Mouse (Mus musculus): ENCODE results near the gene Tyw3. TPM values are rescaled to one million over a fixed set of nuclear protein-coding genes. Genes with fewer than 3 reads are reported as not detected.
A peak's percentile ranks its signal among the peaks of the same experiment; 100 is the strongest.

Tyw3 gene
- polyA plus RNA-seq, 1 experiment from 2014 or later = 5.0 TPM

- Histone ChIP-seq H3K27ac (ENCODE audit: low read depth, low read length) (no peak overlapping the region), H3K27me3 (replicated peaks; ENCODE audit: control insufficient read depth, insufficient read depth, low read length) (no peaks in the 10 kb centered on the region), H3K4me2 (replicated peaks; ENCODE audit: low read depth) (no peak overlapping the region), H3K9ac (ENCODE audit: low read depth, low read length) (no peak overlapping the region), H3K9me3 (ENCODE audit: control insufficient read depth) (no peaks in the 10 kb centered on the region), H3K4me1 (replicated peaks; ENCODE audit: control insufficient read depth, insufficient read depth, low read length) (no peaks in the 10 kb centered on the region), H3K36me3 (ENCODE audit: control insufficient read depth, insufficient read depth) (no peaks in the 10 kb centered on the region), H3K4me3 (ENCODE audit: low read depth, low read length) (no peak overlapping the region)
- WGBS = 63% methylated on average over 5 of the region's 5 CpGs
- TF ChIP-seq CTCF (IDR thresholded peaks at IDR 0.05; ENCODE audit: low read depth) = no peak
- ATAC-seq = no peak
These were observed 60.8 kb downstream of the Tyw3 start for GRCm38 (mm10) chr3:154536134-154536533.

GRCm38 (mm10) chr3:154533246-154533645 lies 63.7 kb downstream of the Tyw3 start:
- Histone ChIP-seq H3K4me1 (replicated peaks; ENCODE audit: control insufficient read depth, insufficient read depth, low read length) (no peaks in the 10 kb centered on the region), H3K9ac (ENCODE audit: low read depth, low read length) (no peak overlapping the region), H3K4me2 (replicated peaks; ENCODE audit: low read depth) (no peak overlapping the region), H3K27ac (ENCODE audit: low read depth, low read length) (no peak overlapping the region), H3K4me3 (ENCODE audit: low read depth, low read length) (no peak overlapping the region), H3K9me3 (ENCODE audit: control insufficient read depth) (no peaks in the 10 kb centered on the region), H3K36me3 (ENCODE audit: control insufficient read depth, insufficient read depth) (no peaks in the 10 kb centered on the region), H3K27me3 (replicated peaks; ENCODE audit: control insufficient read depth, insufficient read depth, low read length) (no peaks in the 10 kb centered on the region)
- 75% methylated on average over 5 of the region's 5 CpGs for WGBS
- no peak for ATAC-seq
- TF ChIP-seq CTCF (IDR thresholded peaks at IDR 0.05; ENCODE audit: low read depth) = no peak

GRCm38 (mm10) chr3:154528973-154529372 lies 67.9 kb downstream of the Tyw3 start:
- WGBS = 45% methylated on average over 5 of the region's 5 CpGs

GRCm38 (mm10) chr3:154526610-154527009 lies 70.3 kb downstream of the Tyw3 start:
- Histone ChIP-seq H3K4me2 (replicated peaks; ENCODE audit: low read depth) (no peak overlapping the region), H3K9ac (ENCODE audit: low read depth, low read length) (no peak overlapping the region), H3K27me3 (replicated peaks; ENCODE audit: control insufficient read depth, insufficient read depth, low read length) (no peaks in the 10 kb centered on the region), H3K4me1 (replicated peaks; ENCODE audit: control insufficient read depth, insufficient read depth, low read length) (no peaks in the 10 kb centered on the region), H3K36me3 (ENCODE audit: control insufficient read depth, insufficient read depth) (no peaks in the 10 kb centered on the region), H3K27ac (ENCODE audit: low read depth, low read length) (no peak overlapping the region), H3K9me3 (ENCODE audit: control insufficient read depth) (no peaks in the 10 kb centered on the region), H3K4me3 (ENCODE audit: low read depth, low read length) (no peak overlapping the region)
- no peak for ATAC-seq
- WGBS = 31% methylated on average over 6 of the region's 6 CpGs
- peak; percentile 41 for TF ChIP-seq CTCF (IDR thresholded peaks at IDR 0.05; ENCODE audit: low read depth)

More at GRCm38 (mm10) chr3:154528973-154529372, 67.9 kb downstream of the Tyw3 start:
- Histone ChIP-seq H3K27ac (ENCODE audit: low read depth, low read length) (no peak overlapping the region), H3K4me3 (ENCODE audit: low read depth, low read length) (no peak overlapping the region), H3K9me3 (ENCODE audit: control insufficient read depth) (no peaks in the 10 kb centered on the region), H3K9ac (ENCODE audit: low read depth, low read length) (no peak overlapping the region), H3K4me1 (replicated peaks; ENCODE audit: control insufficient read depth, insufficient read depth, low read length) (no peaks in the 10 kb centered on the region), H3K4me2 (replicated peaks; ENCODE audit: low read depth) (no peak overlapping the region), H3K36me3 (ENCODE audit: control insufficient read depth, insufficient read depth) (no peaks in the 10 kb centered on the region), H3K27me3 (replicated peaks; ENCODE audit: control insufficient read depth, insufficient read depth, low read length) (no peaks in the 10 kb centered on the region)
- no peak for TF ChIP-seq CTCF (IDR thresholded peaks at IDR 0.05; ENCODE audit: low read depth)
- ATAC-seq = no peak

Other genes with a start within 250 kb of the Tyw3 start
- gene Cryz, start 393 bp downstream of the Tyw3 start, polyA plus RNA-seq (2015; fragmentation: Nextera tagmentation; extraction: Ambion mirVana) = 55.6 and 62.6 TPM in 2 replicates
- gene Erich3, start 66.8 kb upstream of the Tyw3 start, polyA plus RNA-seq (2015; fragmentation: Nextera tagmentation; extraction: Ambion mirVana) = 0.08 and 0.12 TPM in 2 replicates

Measured in intestine, postnatal 0 days (tissue).